In the genomic region with DNA sequence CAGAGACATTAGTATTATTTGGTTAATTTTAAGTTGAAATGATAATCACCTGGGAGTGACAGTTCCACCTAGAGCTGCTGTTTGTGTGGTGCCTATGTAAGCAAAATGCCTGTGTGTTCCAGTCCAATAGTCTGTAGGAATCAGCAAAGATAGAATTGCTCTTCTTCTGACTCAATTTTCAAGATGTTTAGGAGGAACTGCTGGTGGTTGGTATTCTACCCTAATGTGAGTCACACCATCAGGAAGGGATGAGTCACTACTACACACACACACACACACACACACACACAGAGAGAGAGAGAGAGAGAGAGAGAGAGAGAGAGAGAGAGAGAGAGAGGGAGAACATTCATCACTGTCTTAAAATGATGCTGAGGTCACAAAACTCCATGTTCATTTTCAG, we compare ENCODE assay signal across 15 mouse cellular contexts.
A peak's percentile ranks its signal among the peaks of the same experiment; 100 is the strongest.
DNase-seq lines count a peak whose midpoint lies in the region.
"Had no signal": no experiment of that assay in that cellular context is flagged by ENCODE, and none has a peak within 500 bp of the region (broad histone marks: within the 10 kb centered on the region; RNA-seq: fewer than 3 reads in every experiment).

No protein-coding gene starts in this region.

- peak; percentile 2 for DNase-seq in left cerebral cortex, adult 11 months (ENCODE audit: low spot score)
- DNase-seq in left cerebral cortex, adult 9 months (ENCODE audit: low spot score in 2 of 2) = no peak
- peak; percentile 6 to 16 for DNase-seq in right cerebral cortex, adult 2 months (ENCODE audit: low spot score in 2 of 2)
- DNase-seq in right cerebral cortex, postnatal 25 days = no peak
- peak; percentile 75 for DNase-seq in brain, adult 2 months (ENCODE audit: low read depth, low spot score)
- no peak for DNase-seq in spleen, adult 18-20 months
- DNase-seq: adrenal gland, adult 2 months; adrenal gland, postnatal 25 days; cerebellum, adult 2 months; cerebellum, postnatal 14 days; embryo, embryonic 11 days; gastrocnemius, postnatal 10 days; heart, adult 18-20 months; heart, postnatal 10 days; heart, postnatal 4 days had no signal

Comparison
In these comparisons a context has a peak if more than half of its experiments do, and no peak if none do; other contexts are left out.
1. DNase-seq: peak in left cerebral cortex, adult 11 months (single experiment), right cerebral cortex, adult 2 months (2 of 2) and brain, adult 2 months (single experiment); none in left cerebral cortex, adult 9 months (0 of 2), right cerebral cortex, postnatal 25 days (single experiment) and spleen, adult 18-20 months (0 of 2).